Mouse (Mus musculus): ENCODE data around the gene Ino80d.

The Ino80d gene

GRCm38 (mm10) chr1:62987561-62987960, 126.9 kb downstream of the Ino80d start:
- no peak for DNase-seq

DNA sequence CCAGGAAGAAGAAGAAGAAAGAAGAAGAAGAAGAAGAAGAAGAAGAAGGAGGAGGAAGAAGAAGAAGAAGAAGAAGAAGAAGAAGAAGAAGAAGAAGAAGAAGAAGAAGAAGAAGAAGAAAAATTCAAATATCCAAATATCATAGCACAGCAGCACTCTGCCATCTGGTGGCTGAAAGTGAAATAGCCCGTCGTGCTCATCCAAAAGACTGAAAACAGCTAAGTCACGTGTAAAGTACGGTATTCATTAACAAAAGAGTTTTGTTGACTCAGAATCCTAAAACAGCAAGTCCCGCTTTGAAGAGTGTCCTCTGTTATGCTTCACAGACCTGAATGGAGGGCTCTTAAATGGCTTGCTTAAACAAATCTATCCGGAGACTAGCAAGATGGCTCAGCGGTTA, 128.2 kb downstream of the Ino80d start:
- DNase-seq = peak; percentile 75 to 79

DNA sequence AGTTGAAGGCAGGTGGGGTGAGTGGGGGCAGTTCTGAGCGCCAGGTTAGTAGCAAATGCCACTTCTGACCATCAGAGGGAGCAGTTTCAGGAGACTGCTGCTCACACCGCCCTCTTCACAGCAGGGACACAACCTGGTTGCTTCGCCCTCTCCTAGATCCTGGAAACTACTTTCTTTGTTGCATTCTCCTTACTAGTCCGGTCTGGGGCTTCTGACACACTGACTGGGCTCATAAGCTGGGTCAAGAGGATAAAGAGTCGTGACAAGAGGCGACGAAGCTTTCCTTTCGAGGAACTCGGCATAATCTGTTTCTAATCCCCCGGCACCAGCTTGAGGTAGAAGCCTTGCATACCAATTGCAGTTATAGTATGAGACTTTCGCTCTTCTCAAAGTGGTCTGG, 129.9 kb downstream of the Ino80d start:
- peak; percentile 82 to 85 for DNase-seq

GRCm38 (mm10) chr1:62976742-62977141, 137.7 kb downstream of the Ino80d start:
- DNase-seq = no peak

DNA sequence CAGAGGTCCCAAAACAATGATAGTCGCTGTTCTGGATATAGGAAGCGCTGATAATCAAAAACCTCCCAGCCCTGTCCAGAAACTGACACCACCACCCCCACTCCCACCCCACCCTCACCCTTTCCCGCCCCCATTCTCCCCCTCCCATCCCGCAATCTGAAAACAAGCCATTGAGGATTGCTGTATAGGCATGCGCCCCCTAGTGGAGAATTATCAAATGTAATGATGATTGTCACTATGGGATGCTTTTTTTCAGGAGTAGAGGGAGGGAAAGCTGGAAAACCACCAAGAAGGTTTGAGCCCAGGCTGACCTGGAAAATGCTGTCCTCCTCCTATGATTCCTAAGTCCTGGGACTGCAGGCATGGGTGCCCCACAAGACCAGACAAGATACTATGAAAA, 147.6 kb downstream of the Ino80d start:
- DNase-seq = peak; percentile 52 to 87

DNA sequence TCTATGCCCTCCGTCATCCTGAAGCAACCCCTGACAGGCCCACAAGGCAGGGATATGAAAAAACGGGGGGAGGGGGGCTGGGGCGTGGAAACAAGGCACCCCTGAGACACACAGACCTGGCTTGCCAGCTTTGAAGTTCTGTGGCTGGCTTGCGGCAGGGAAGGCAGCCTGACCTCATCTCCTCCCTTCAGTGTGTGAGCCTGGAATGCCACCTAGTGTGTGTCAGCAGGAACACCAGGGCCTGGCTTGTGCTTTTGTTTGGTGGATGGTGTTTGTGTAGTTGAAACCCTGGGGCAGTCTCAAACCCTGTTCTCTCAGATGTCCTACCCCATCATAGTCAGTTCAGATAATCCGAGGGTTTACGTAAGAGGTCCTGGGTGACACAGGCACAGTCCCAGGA, 150.2 kb downstream of the Ino80d start:
- peak; percentile 82 to 84 for DNase-seq

- DNase-seq = peak; percentile 50 to 57
Observed at GRCm38 (mm10) chr1:62956942-62957645, 157.4 kb downstream of the Ino80d start.

DNA sequence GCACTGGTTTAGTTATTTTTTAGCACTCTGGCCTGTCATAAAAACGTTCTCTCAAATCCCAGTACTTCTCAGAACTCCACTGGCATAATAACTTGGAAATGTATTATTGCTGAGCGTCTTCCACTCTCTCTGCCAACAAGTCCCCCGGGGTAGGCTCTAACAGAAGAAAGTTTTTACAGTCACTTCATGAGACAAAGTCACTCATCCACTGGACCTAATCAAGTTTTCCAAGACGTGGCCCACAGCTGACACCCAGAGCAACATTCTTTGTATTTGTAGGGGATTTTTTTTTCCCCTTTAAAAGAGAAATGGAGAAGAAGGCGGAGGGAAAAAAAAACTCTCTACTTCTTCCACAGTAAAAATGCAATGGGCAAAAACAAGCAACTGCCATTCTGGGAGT, 157.9 kb downstream of the Ino80d start:
- no peak for DNase-seq

- no peak for DNase-seq
Observed at GRCm38 (mm10) chr1:62955340-62955739, 159.1 kb downstream of the Ino80d start.

- DNase-seq = no peak
Observed at GRCm38 (mm10) chr1:62953036-62953435, 161.4 kb downstream of the Ino80d start.

- DNase-seq = no peak
Observed at GRCm38 (mm10) chr1:62952319-62952718, 162.1 kb downstream of the Ino80d start.

DNA sequence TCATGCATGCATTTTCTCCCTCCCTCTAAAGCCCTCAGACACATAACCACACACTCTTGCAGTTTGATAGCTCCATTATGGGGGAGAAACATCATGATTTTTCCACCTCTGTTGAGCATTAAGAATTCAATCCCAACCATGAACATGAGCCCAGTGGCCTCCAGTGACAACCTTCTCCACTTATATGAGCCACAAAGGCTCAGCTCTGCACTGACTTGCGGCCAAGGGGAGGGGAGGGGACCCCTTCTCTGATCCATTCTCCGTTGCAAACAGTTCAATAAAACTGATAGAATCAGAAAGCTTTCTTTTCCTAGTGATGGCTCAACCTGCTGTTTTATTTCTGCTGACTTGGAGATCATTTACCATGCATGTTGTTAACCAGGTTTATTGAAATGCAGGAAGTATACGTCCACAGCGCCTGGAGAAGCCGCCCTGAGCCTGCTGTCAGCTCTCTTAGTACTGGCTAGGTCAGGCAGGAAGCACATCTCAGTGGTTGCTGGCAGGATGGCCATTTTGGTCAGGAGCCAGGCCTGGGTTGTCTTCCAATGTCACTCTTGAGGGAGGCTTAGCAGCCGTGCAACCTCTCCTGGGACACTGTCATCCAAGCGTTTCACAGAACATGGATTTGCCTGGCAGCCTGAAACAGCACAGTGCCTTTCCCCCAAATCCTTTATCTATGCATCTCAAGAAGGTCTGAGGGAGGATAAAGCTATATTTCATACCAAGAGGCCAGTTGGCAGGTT, 163.2 kb downstream of the Ino80d start:
- peak; percentile 96 to 97 for DNase-seq

- DNase-seq = no peak
Observed at GRCm38 (mm10) chr1:62950526-62950925, 163.9 kb downstream of the Ino80d start.

DNA sequence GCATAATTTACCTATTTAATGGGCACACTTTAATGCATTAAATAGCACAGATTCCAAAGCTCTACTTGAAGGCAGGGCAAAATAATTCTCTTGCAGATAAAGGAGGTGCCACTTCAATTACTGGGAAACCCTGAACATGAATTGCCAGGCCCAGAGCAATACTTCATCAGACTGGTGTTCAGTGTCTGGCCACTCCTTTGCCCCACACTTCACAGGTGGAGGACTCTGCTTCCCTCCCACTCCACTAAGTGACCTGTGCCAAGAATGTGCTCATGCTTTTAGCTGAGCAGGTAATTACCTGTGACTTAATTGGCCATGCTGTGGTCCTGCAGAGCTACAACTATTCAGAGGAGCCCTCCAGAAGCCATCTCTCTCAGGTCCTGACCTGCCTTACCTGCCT, 166.7 kb downstream of the Ino80d start:
- DNase-seq = no peak

DNA sequence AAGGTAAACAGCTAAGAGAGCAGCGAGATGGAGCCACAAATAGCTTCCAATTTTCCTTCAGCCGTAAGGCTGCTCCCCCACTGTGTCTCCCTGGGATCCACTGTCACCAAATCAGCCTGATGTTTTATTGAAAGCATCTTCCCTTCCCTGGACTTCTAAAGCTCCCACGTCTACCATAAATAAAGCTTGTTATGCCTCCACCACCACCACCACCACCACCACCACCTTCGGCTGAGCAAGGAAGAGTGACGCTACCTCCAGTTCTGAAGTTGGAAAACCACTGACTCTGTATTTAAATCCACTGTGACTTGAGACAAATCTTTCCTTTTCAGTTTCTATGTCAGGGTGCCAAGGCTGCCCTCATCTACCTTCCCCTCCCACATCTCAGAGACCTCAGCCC, 167.5 kb downstream of the Ino80d start:
- DNase-seq = no peak

DNA sequence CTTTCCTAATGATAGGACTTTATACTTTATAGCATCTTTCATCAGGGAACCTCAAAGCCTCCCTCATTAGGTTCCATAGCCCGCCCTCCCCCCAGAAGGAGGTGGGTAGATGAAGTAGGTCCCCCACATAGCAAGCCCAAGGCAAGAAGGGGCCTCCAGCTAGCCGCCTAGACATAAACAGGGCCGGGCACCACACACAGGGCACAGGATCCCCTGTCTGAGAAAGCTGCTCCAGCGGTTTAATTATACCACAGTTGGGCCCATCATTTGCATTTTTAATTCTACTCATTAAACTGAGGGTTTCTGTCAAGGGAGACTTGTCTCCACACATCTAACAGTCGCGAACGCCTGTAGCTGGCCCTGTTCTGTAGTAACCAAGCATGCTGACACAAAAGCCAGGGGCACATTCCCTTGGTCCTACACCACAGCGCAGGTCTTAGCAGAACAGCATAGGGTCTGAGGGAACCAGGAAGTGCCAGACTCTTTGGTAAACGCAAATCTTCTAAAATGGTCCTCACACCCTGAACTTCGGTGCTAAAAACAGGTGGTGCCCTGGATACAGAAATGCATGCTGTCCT, 179.6 kb downstream of the Ino80d start:
- DNase-seq = no peak

DNA sequence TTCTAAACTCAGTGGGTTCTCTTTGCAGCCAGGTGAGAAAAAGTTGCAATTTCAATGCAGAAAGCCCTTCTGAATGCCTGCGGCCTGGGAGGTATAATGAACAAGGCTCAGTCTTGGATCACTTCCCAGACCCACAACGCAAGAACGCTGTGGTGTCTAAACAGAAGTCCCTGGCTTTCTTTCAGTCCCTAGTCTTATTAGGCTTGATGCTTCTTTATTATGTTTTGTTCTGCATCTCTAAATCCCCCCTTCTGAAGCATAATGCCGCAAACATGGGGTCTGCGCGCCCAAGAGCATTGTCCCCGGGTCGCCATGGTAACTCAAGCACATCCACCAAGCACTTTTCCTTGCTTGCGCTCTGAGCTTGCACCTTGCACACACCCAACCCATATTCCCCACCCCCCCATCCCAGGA, 180.4 kb downstream of the Ino80d start:
- DNase-seq = peak; percentile 77 to 79

- peak in 1 of 2 experiments; percentile 19 for DNase-seq
Observed at GRCm38 (mm10) chr1:62933288-62934099, 181.0 kb downstream of the Ino80d start.

DNA sequence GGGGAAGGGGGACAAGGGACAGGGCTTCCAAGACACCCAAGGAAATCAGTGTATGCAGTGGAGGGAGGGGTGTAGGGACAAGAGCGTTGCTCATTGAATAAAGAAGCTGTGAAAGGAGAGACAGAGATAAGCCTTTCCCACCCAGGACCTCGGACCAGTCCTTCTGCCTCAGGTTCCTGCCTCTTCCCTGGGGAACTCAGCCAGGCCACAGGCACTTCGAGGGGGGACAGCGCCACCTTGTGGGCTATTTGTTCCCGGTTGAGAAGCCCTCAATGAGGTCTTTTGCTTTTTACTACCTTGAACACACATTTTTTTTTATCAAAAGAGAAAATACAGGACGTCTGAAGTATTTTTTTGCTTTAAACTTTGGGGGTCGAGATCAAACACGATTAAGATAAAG, 185.0 kb downstream of the Ino80d start:
- DNase-seq = peak; percentile 85 to 89

DNA sequence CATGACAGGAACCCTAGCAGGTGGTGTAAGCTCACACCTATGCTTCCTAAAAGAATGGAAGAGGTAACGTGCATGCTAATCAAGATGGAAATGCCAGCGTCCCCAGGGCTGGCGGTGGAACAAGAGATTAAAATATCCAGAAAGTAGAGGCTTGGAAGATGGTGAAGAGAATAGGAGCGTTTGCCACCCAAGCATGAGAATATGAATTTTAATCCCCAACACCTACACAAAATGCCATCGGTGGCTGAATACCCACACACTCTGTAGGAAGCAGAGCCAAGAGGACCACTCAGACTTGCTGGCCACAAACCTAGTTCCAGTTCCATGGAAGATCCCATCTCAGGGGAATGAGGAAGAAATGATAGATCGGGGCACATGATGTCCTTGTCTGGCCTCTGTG, 195.2 kb downstream of the Ino80d start:
- no peak for DNase-seq

DNA sequence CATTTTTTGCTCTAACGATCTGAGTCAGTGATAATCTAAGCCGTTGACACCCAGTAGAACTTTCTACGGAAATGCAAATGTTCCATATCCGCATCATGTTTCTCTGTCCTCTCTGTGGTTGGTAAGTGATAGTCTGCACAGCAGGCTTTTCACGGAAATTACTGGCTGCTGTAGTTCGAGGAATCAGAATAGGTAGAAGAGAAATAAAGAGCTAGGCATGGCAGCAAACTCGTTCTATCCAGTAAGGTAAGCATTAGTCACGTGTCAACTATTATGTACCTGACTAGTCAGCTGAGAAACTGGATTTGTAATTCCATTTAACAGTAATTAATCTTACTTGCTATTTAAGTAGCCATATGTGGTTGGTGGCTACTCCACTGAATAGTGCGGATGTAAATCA, 197.9 kb downstream of the Ino80d start:
- DNase-seq = no peak

DNA sequence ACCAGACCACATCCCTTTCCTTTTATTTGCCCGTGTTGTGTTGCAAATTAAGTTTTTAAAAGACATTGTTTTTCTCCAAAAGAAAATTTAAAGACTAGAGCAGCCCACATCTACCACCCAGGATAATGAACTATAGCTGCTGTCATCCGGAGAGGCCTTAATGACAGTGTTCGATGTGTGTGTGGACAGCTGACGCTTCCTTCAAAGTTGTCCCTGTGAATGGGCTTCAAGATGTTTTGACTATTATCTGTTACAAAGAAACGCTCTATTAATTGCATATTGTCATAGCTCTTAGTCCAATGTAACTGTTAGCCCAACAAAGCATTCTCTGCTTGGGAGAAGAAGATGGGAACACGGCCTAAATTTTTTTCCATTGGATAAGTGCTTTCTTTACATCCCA, 200.0 kb downstream of the Ino80d start:
- no peak for DNase-seq

DNA sequence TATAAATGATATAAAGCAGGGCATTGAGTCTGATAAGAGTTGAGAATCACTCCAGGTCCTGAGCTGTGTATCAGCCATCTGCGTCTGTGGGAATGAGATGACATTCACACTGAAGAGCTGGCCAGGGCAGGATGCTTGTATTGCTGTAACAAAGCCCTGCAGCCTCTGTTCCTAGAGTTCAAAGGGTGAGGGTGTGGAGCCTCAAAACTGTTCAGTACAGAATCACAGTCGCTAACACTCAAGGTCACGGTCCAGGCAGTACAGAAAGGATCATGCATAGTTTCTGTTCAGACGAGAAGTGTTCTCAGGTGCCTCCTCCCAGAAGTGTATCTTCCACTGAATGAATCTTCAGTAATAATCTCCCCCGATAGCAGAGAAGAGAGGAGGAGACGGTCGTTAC, 203.0 kb downstream of the Ino80d start:
- DNase-seq = no peak

Measured in cerebellum, postnatal 10 days (tissue).